Mouse (Mus musculus) gastrocnemius, adult 2 months (tissue): ENCODE results near the gene Gins1. TPM values are rescaled to one million over a fixed set of nuclear protein-coding genes. Genes with fewer than 3 reads are reported as not detected.

Experiments used
- DNase-seq: peaks from one replicate; pipeline ENCODE4 v3.0.0; 2022
- H3K27ac ChIP-seq: fragments of 200-600 bp; 2 replicates; pipeline ENCODE4 v1.8.1; 2022; ENCODE audit warnings: mild to moderate bottlenecking
- H3K4me3 ChIP-seq: fragments of 200-600 bp; 2 replicates; pipeline ENCODE4 v1.8.1; 2022; ENCODE audit warnings: mild to moderate bottlenecking, moderate library complexity
- CTCF ChIP-seq: fragments of 200-600 bp; IDR thresholded peaks from 2 replicates; pipeline ENCODE4 v1.8.1; 2022; ENCODE audit warnings: antibody characterized with exemption, mild to moderate bottlenecking, moderate library complexity
- intact Hi-C: fragments of 180-260 bp; cut with DNase I; formaldehyde crosslinking; loops from one replicate; pipeline ENCODE4 v1.15.1; 2025
- total RNA-seq, 2 experiments: library from RNA; stranded (reverse); gene quantifications; 2 replicates each; pipeline ENCODE4 v1.2.3; 2021

Gene Gins1
- total RNA-seq, 2 experiments from 2014 or later: 2.2 to 2.4 TPM

GRCm38 (mm10) chr2:150976871-150977270 is 71.7 kb downstream of the Gins1 start:
- Histone ChIP-seq H3K27ac (no peak overlapping the region), H3K4me3 (no peak overlapping the region)
- no peak for TF ChIP-seq CTCF
- intact Hi-C loops: no loop called here
- no peak for DNase-seq

GRCm38 (mm10) chr2:150977676-150978075 is 72.5 kb downstream of the Gins1 start:
- no peak overlapping the region for H3K4me3 ChIP-seq
- no peak for DNase-seq
- TF ChIP-seq CTCF: no peak
- no peak overlapping the region for H3K27ac ChIP-seq
- intact Hi-C loops: no loop called here

- intact Hi-C loops: no loop called here
- TF ChIP-seq CTCF: no peak
- Histone ChIP-seq H3K4me3 (no peak overlapping the region), H3K27ac (no peak overlapping the region)
- DNase-seq: no peak
These were observed 73.6 kb downstream of the Gins1 start for GRCm38 (mm10) chr2:150978791-150979190.

DNA sequence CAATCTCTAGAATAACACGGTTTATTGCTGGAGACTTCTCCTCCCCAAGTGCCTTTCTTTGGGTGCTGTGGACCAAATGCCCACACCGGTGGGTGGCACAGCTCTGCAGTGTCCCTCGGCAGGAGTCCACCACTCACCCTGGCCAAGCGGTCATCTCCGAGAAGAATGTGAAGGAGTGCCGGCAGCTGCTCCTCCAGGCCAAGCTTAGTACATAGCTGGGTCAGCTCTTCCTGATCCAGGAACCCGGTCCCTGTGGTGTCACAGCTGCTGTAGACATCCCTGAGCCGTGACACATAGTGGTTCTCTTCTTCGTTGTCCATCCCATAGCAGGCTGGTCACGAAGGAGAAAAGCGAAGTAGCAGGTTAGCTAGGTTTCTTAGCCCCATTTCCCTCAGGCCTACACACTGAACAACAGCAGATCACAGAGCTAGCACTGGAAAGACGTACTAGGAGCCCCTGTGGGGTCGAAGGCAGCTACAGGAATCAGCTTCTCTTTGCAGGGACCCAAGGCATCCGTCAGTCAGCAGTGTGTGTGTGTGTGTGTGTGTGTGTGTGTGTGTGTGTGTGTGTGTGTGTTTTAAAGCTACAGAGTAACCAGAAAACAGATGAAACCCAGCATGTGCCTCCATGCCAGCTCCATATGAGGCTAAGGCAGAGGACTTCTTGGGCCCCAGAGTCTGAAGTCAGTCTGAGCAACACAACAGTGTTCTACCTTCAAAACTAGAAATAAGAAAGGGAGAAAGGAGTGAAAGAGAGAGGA is 74.8 kb downstream of the Gins1 start:
- DNase-seq: no peak
- H3K4me3 ChIP-seq: no peak overlapping the region
- TF ChIP-seq CTCF: no peak
- intact Hi-C loops: no loop called here
- no peak overlapping the region for H3K27ac ChIP-seq

Other genes with a start within 250 kb of the Gins1 start
- 10 to 100 TPM; 12.9 to 38.7 TPM for gene Acss1, start 236.9 kb upstream of the Gins1 start, total RNA-seq
- gene Vsx1, start 216.0 kb upstream of the Gins1 start, total RNA-seq: not detected
- 1 to 10 TPM; 7.4 to 8.3 TPM for gene Entpd6, start 156.4 kb upstream of the Gins1 start, total RNA-seq
- gene Pygb, start 118.7 kb upstream of the Gins1 start, total RNA-seq: 1 to 10 TPM; 4.9 to 5.5 TPM
- 10 to 100 TPM; 24.3 to 25.4 TPM for gene Abhd12, start 659 bp upstream of the Gins1 start, total RNA-seq
- under 1 TPM; 0.50 to 0.51 TPM for gene Ninl, start 134.0 kb downstream of the Gins1 start, total RNA-seq
- 1 to 10 TPM; 2.6 to 3.8 TPM for gene Nanp, start 134.0 kb downstream of the Gins1 start, total RNA-seq
- not detected for gene Gm14151, start 186.9 kb downstream of the Gins1 start, total RNA-seq
- not detected for gene Gm14147, start 192.8 kb downstream of the Gins1 start, total RNA-seq